Mouse (Mus musculus) MEL (cell line): ENCODE data around the gene Pik3r4. TPM values are rescaled to one million over a fixed set of nuclear protein-coding genes. Genes with fewer than 3 reads are reported as not detected.
A peak's percentile ranks its signal among the peaks of the same experiment; 100 is the strongest.

Experiments
- DNase-seq: peaks from one replicate; pipeline ENCODE4 v3.0.0; 2011; ENCODE audit warnings: low read depth, low spot score
- H3K27ac ChIP-seq: 2 replicates; pipeline ENCODE4 v1.5.1; 2012; ENCODE audit warnings: low read depth, mild to moderate bottlenecking, control low read depth, low read length, moderate library complexity; ENCODE audit not compliant: control insufficient read depth
- H3K27me3 ChIP-seq, 2 experiments: fragments of 150-350 bp in 1 of 2; sonication (generic) in 1 of 2; 2 replicates each; pipeline ENCODE4 v1.6.1; 2012; ENCODE audit warnings: low read length in 2 of 2, mild to moderate bottlenecking in 2 of 2, improper control_type of control experiment in 1 of 2, moderate library complexity in 1 of 2; ENCODE audit not compliant: insufficient read depth in 2 of 2, control insufficient read depth in 1 of 2
- H3K36me3 ChIP-seq, 2 experiments: 2 replicates each; pipeline ENCODE4 v1.6.1; 2012 to 2014; ENCODE audit warnings: low read length in 2 of 2, improper control_type of control experiment in 1 of 2, inconsistent platforms in 1 of 2, mild to moderate bottlenecking in 1 of 2; ENCODE audit not compliant: insufficient read depth in 2 of 2, control insufficient read depth in 1 of 2
- H3K4me1 ChIP-seq, 2 experiments: fragments of 150-350 bp in 1 of 2; sonication (generic) in 1 of 2; 2 replicates each; pipeline ENCODE4 v1.6.1; 2012; ENCODE audit warnings: low read length in 2 of 2, improper control_type of control experiment in 1 of 2, mild to moderate bottlenecking in 1 of 2; ENCODE audit not compliant: insufficient read depth in 2 of 2, control insufficient read depth in 1 of 2
- H3K4me3 ChIP-seq, 2 experiments: fragments of 150-350 bp in 1 of 2; sonication (generic) in 1 of 2; 2 replicates each; pipeline ENCODE4 v1.5.1; 2012; ENCODE audit warnings: low read depth in 2 of 2, low read length in 2 of 2, mild to moderate bottlenecking in 2 of 2, moderate library complexity in 2 of 2, control low read depth in 1 of 2, improper control_type of control experiment in 1 of 2; ENCODE audit not compliant: control insufficient read depth in 1 of 2, insufficient read depth in 1 of 2
- H3K79me2 ChIP-seq: 2 replicates; pipeline ENCODE4 v1.6.1; 2012; ENCODE audit warnings: mild to moderate bottlenecking, low read length, moderate library complexity; ENCODE audit not compliant: control insufficient read depth, poor library complexity, insufficient read depth
- H3K9ac ChIP-seq: 2 replicates; pipeline ENCODE4 v1.6.1; 2012; ENCODE audit warnings: low read depth, mild to moderate bottlenecking, control low read depth, low read length, moderate library complexity; ENCODE audit not compliant: control insufficient read depth, poor library complexity, severe bottlenecking
- H3K9me3 ChIP-seq: fragments of 150-350 bp; sonication (generic); replicated peaks from 2 replicates; pipeline ENCODE4 v1.6.1; 2012; ENCODE audit warnings: mild to moderate bottlenecking, low read length, improper control_type of control experiment, moderate library complexity; ENCODE audit not compliant: insufficient read depth
- CHD1 ChIP-seq: IDR thresholded peaks from 2 replicates; pipeline ENCODE4 v1.6.1; 2012; ENCODE audit warnings: low read depth, mild to moderate bottlenecking, inconsistent platforms, low read length, improper control_type of control experiment
- CTCF ChIP-seq, 3 experiments: IDR thresholded peaks in 2 of 3; conservative IDR thresholded peaks in 1 of 3; 2 replicates each; pipeline ENCODE4 v1.5.1; 2011 to 2012; ENCODE audit warnings: low read length in 3 of 3, low read depth in 2 of 3, mild to moderate bottlenecking in 2 of 3, improper control_type of control experiment in 1 of 3, inconsistent platforms in 1 of 3, mixed read lengths in 1 of 3, moderate library complexity in 1 of 3; ENCODE audit not compliant: control insufficient read depth in 1 of 3, insufficient read depth in 1 of 3, poor library complexity in 1 of 3, severe bottlenecking in 1 of 3
- E2F4 ChIP-seq: IDR thresholded peaks from 2 replicates; pipeline ENCODE4 v1.6.1; 2011; ENCODE audit warnings: low read depth, low read length, improper control_type of control experiment, borderline replicate concordance
- ELF1 ChIP-seq: IDR thresholded peaks from 2 replicates; pipeline ENCODE4 v1.6.1; 2014; ENCODE audit warnings: low read depth, mild to moderate bottlenecking, inconsistent platforms, low read length, improper control_type of control experiment, moderate library complexity
- EP300 ChIP-seq, 2 experiments: IDR thresholded peaks; 2 replicates each; pipeline ENCODE4 v1.6.1; 2011; ENCODE audit warnings: improper control_type of control experiment in 2 of 2, low read length in 2 of 2, low read depth in 1 of 2, mild to moderate bottlenecking in 1 of 2
- ETS1 ChIP-seq: IDR thresholded peaks from 2 replicates; pipeline ENCODE4 v1.6.1; 2012; ENCODE audit warnings: low read depth, mild to moderate bottlenecking, inconsistent platforms, low read length, improper control_type of control experiment, moderate library complexity
- MAFK ChIP-seq: IDR thresholded peaks from 2 replicates; pipeline ENCODE4 v1.6.1; 2011; ENCODE audit warnings: low read depth, mild to moderate bottlenecking, low read length, improper control_type of control experiment, borderline replicate concordance
- MAX ChIP-seq: IDR thresholded peaks from 2 replicates; pipeline ENCODE4 v1.6.1; 2011; ENCODE audit warnings: low read length, improper control_type of control experiment
- MAZ ChIP-seq: IDR thresholded peaks from 2 replicates; pipeline ENCODE4 v1.6.1; 2012; ENCODE audit warnings: low read depth, mild to moderate bottlenecking, inconsistent platforms, low read length, improper control_type of control experiment
- MXI1 ChIP-seq: IDR thresholded peaks from 2 replicates; pipeline ENCODE4 v1.6.1; 2011; ENCODE audit warnings: mild to moderate bottlenecking, low read depth, low read length, improper control_type of control experiment
- MYB ChIP-seq: IDR thresholded peaks from 2 replicates; pipeline ENCODE4 v1.6.1; 2011; ENCODE audit warnings: mild to moderate bottlenecking, low read depth, low read length, improper control_type of control experiment
- MYC ChIP-seq: IDR thresholded peaks from 2 replicates; pipeline ENCODE4 v1.6.1; 2011; ENCODE audit warnings: low read depth, mild to moderate bottlenecking, low read length, improper control_type of control experiment, moderate library complexity
- NRF1 ChIP-seq: IDR thresholded peaks from 2 replicates; pipeline ENCODE4 v1.6.1; 2014; ENCODE audit warnings: low read depth, mild to moderate bottlenecking, inconsistent platforms, low read length, improper control_type of control experiment, moderate library complexity; ENCODE audit not compliant: poor library complexity, insufficient read depth, severe bottlenecking
- POLR2AphosphoS2 ChIP-seq: IDR thresholded peaks from 2 replicates; pipeline ENCODE4 v1.6.1; 2011; ENCODE audit warnings: low read length, improper control_type of control experiment
- POLR2AphosphoS5 ChIP-seq: IDR thresholded peaks from 2 replicates; pipeline ENCODE4 v1.6.1; 2012; ENCODE audit warnings: low read depth, borderline replicate concordance, mild to moderate bottlenecking, inconsistent platforms, low read length, moderate library complexity, mixed read lengths
- RAD21 ChIP-seq: IDR thresholded peaks from 2 replicates; pipeline ENCODE4 v1.6.1; 2011; ENCODE audit warnings: mild to moderate bottlenecking, low read depth, low read length, improper control_type of control experiment
- SMC3 ChIP-seq: IDR thresholded peaks from 2 replicates; pipeline ENCODE4 v1.6.1; 2011; ENCODE audit warnings: low read depth, low read length, improper control_type of control experiment
- TCF12 ChIP-seq: IDR thresholded peaks from 2 replicates; pipeline ENCODE4 v1.6.1; 2014; ENCODE audit warnings: low read depth, mild to moderate bottlenecking, inconsistent platforms, low read length, improper control_type of control experiment, moderate library complexity
- UBTF ChIP-seq: IDR thresholded peaks from 2 replicates; pipeline ENCODE4 v1.6.1; 2012; ENCODE audit warnings: low read depth, mild to moderate bottlenecking, inconsistent platforms, low read length, improper control_type of control experiment, moderate library complexity, borderline replicate concordance; ENCODE audit not compliant: insufficient read depth
- ZKSCAN1 ChIP-seq: IDR thresholded peaks from 2 replicates; pipeline ENCODE4 v1.6.1; 2012; ENCODE audit warnings: low read depth, mild to moderate bottlenecking, inconsistent platforms, low read length, improper control_type of control experiment, moderate library complexity
- ZMIZ1 ChIP-seq: IDR thresholded peaks from 2 replicates; pipeline ENCODE4 v1.6.1; 2012; ENCODE audit warnings: low read depth, mild to moderate bottlenecking, inconsistent platforms, low read length, improper control_type of control experiment, moderate library complexity
- ZNF384 ChIP-seq: IDR thresholded peaks from 2 replicates; pipeline ENCODE4 v1.6.1; 2012; ENCODE audit warnings: low read depth, mild to moderate bottlenecking, inconsistent platforms, low read length, improper control_type of control experiment
- polyA plus RNA-seq, 2 experiments: library from polyadenylated mRNA; stranded (reverse) in 1 of 2; unstranded in 1 of 2; fragments of >175 nt in 1 of 2; fragments of >200 nt in 1 of 2; gene quantifications; 2 replicates each; pipeline versions ENCODE4 v1.2.1 to v1.2.4; 2012; ENCODE audit warnings: low replicate concordance in 2 of 2, low read depth in 1 of 2; ENCODE audit not compliant: insufficient read length in 2 of 2, insufficient read depth in 1 of 2, missing spikeins in 1 of 2
- total RNA-seq: library from RNA; depleted of rRNA; stranded (reverse); fragments of 300-350 nt; gene quantifications from 2 replicates; pipeline ENCODE4 v1.2.3, GENCODE M21; 2012

Gene Pik3r4
- total and polyA plus RNA-seq, 3 experiments: 6.6 to 139 (median 22.9) TPM

- no peak for TF ChIP-seq MYB
Observed at GRCm38 (mm10) chr9:105692472-105692871, 49.7 kb downstream of the Pik3r4 start (continued).

DNA sequence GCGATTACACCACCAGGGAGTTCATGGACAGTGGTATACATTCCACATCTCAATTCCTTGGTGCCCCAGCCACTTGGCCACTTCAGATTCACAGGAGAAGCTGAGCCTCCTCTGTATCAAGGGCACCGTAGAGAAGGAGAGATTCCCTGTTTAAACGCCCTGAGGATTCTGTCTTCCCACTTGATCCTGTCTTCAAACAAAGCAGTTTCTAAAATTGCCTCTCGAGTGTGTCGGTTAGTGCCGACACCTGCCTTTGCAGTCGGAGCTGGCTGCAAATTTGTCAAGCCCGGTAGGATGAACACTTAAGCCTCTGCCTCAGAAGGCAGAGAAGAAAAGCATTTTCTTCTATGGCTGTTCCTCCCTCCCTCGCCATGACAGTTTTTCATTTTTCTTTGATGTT lies 50.3 kb downstream of the Pik3r4 start:
- Histone ChIP-seq H3K27me3 (no peaks in the 10 kb centered on the region), H3K36me3 (no peaks in the 10 kb centered on the region), H3K79me2 (no peaks in the 10 kb centered on the region), H3K9me3 (no peaks in the 10 kb centered on the region), H3K27ac (no peak overlapping the region), H3K4me1 (no peaks in the 10 kb centered on the region), H3K9ac (no peak overlapping the region), H3K4me3 (no peak overlapping the region)
- TF ChIP-seq ETS1: no peak
- TF ChIP-seq MYC: no peak
- TF ChIP-seq MXI1: no peak
- no peak for TF ChIP-seq MAX
- TF ChIP-seq ZNF384: no peak
- TF ChIP-seq TCF12: no peak
- no peak for TF ChIP-seq E2F4
- TF ChIP-seq MAFK: no peak
- TF ChIP-seq POLR2AphosphoS2: no peak
- no peak for TF ChIP-seq MAZ
- no peak for TF ChIP-seq UBTF
- TF ChIP-seq EP300 (IDR thresholded peaks at IDR 0.05; ENCODE audit: low read depth in 1 of 2, low read length in 2 of 2): no peak
- TF ChIP-seq POLR2AphosphoS5: no peak
- TF ChIP-seq ZMIZ1: no peak
- TF ChIP-seq ELF1: no peak
- no peak for DNase-seq

- H3K27me3 ChIP-seq: no peaks in the 10 kb centered on the region
- H3K9me3 ChIP-seq: no peaks in the 10 kb centered on the region
- H3K4me1 ChIP-seq: no peaks in the 10 kb centered on the region
- no peak overlapping the region for H3K9ac ChIP-seq
- H3K4me3 ChIP-seq: no peak overlapping the region
- H3K36me3 ChIP-seq: no peaks in the 10 kb centered on the region
- no peak overlapping the region for H3K27ac ChIP-seq
- no peak for TF ChIP-seq NRF1
- no peak for TF ChIP-seq TCF12
- no peak for TF ChIP-seq ZMIZ1
- peak; percentile 11 for TF ChIP-seq RAD21
- no peak for TF ChIP-seq ETS1
- no peak for TF ChIP-seq MAFK
- no peak for TF ChIP-seq ZKSCAN1
- peak in 2 of 3 experiments; percentile 31 to 50; a peak in 5 of 6 replicates for TF ChIP-seq CTCF (IDR thresholded peaks at IDR 0.05 in 2 of 3, conservative IDR thresholded peaks at IDR 0.05 in 1 of 3; ENCODE audit: control insufficient read depth in 1 of 3, insufficient read depth in 1 of 3, low read depth in 2 of 3, low read length in 3 of 3, poor library complexity in 1 of 3, severe bottlenecking in 1 of 3)
- TF ChIP-seq SMC3: peak; percentile 15; the same call in 1 of the 2 replicates
- TF ChIP-seq CHD1: no peak
- H3K79me2 ChIP-seq: no peaks in the 10 kb centered on the region
- DNase-seq: peak; percentile 16
Observed at GRCm38 (mm10) chr9:105693854-105694253, 51.1 kb downstream of the Pik3r4 start.
